Mouse (Mus musculus) cerebellum, postnatal 4 days (tissue): ENCODE results near the gene Creg2.

Experiments used
- DNase-seq, 2 experiments: peaks; one replicate each; pipeline ENCODE4 v3.0.0; 2022; ENCODE audit warnings: low spot score in 2 of 2, mixed read lengths in 1 of 2

Gene Creg2

GRCm38 (mm10) chr1:39653028-39653427, 1.8 kb upstream of the Creg2 start:
- DNase-seq: no peak

- DNase-seq: peak; percentile 65 to 70
These were observed 636 bp downstream of the Creg2 start for GRCm38 (mm10) chr1:39650435-39651240.

- DNase-seq: peak in 1 of 2 experiments; percentile 16
These were observed 1.4 kb downstream of the Creg2 start for GRCm38 (mm10) chr1:39649691-39650434.

- DNase-seq: no peak
These were observed 2.7 kb downstream of the Creg2 start for GRCm38 (mm10) chr1:39648584-39648983.

- peak in 1 of 2 experiments; percentile 24 for DNase-seq
These were observed 5.1 kb downstream of the Creg2 start for GRCm38 (mm10) chr1:39645905-39646759.

- DNase-seq: no peak
These were observed 6.9 kb downstream of the Creg2 start for GRCm38 (mm10) chr1:39644333-39644732.

- no peak for DNase-seq
These were observed 9.6 kb downstream of the Creg2 start for GRCm38 (mm10) chr1:39641667-39642066.

GRCm38 (mm10) chr1:39637139-39637538, 14.1 kb downstream of the Creg2 start:
- no peak for DNase-seq

GRCm38 (mm10) chr1:39636660-39637059, 14.6 kb downstream of the Creg2 start:
- DNase-seq: no peak

GRCm38 (mm10) chr1:39636196-39636595, 15.1 kb downstream of the Creg2 start:
- DNase-seq: no peak

- no peak for DNase-seq
These were observed 22.7 kb downstream of the Creg2 start for GRCm38 (mm10) chr1:39628606-39629005.

- no peak for DNase-seq
These were observed 25.8 kb downstream of the Creg2 start for GRCm38 (mm10) chr1:39625491-39625890.

GRCm38 (mm10) chr1:39623729-39624128, 27.5 kb downstream of the Creg2 start:
- DNase-seq: no peak

GRCm38 (mm10) chr1:39623106-39623505, 28.2 kb downstream of the Creg2 start:
- DNase-seq: no peak

- no peak for DNase-seq
These were observed 32.8 kb downstream of the Creg2 start for GRCm38 (mm10) chr1:39618524-39618923.

GRCm38 (mm10) chr1:39615526-39615925, 35.7 kb downstream of the Creg2 start:
- DNase-seq: no peak

GRCm38 (mm10) chr1:39614462-39615279, 36.6 kb downstream of the Creg2 start:
- peak; percentile 46 to 54 for DNase-seq

GRCm38 (mm10) chr1:39613061-39613460, 38.2 kb downstream of the Creg2 start:
- no peak for DNase-seq

GRCm38 (mm10) chr1:39612491-39612890, 38.8 kb downstream of the Creg2 start:
- no peak for DNase-seq

GRCm38 (mm10) chr1:39608534-39608933, 42.7 kb downstream of the Creg2 start:
- DNase-seq: no peak

GRCm38 (mm10) chr1:39602477-39602876, 48.8 kb downstream of the Creg2 start:
- DNase-seq: no peak
